In the genomic region with DNA sequence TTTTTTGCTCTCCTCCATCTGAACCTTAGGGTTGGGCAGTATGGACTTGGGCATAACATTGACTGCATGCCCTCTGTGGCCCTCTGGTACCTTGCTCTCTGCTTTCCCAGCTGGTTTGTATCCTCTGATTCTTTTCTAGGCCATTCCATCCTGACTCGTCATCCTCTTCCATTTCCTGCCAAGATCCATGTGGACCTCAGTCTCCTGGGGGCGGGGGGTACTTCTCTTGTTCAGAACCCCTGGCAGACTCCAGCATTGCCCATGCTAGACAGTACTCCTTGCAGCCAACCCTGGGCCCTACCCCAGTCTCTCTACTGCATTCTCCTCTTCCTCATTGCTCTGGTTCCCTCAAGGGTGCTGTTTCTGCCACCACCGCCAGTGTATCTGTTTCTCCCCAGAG, we compare ENCODE assay signal across 12 mouse cellular contexts. TPM values are rescaled to one million over a fixed set of nuclear protein-coding genes. Genes with fewer than 3 reads are reported as not detected.
"Had no signal": no experiment of that assay in that cellular context is flagged by ENCODE, and none has a peak within 500 bp of the region (broad histone marks: within the 10 kb centered on the region; RNA-seq: fewer than 3 reads in every experiment).

No protein-coding gene starts in this region.

- H3K27me3 ChIP-seq: lung, embryonic 15.5 days; midbrain, embryonic 13.5 days; neural tube, embryonic 12.5 days had no signal

- H3K4me3 ChIP-seq: lung, embryonic 15.5 days; midbrain, embryonic 13.5 days; neural tube, embryonic 12.5 days had no signal

- ATAC-seq: midbrain, embryonic 13.5 days had no signal

- H3K27ac ChIP-seq: lung, embryonic 15.5 days; macrophage; midbrain, embryonic 13.5 days; neural tube, embryonic 12.5 days; stomach, postnatal 0 days had no signal

- H3K4me1 ChIP-seq: lung, embryonic 15.5 days; midbrain, embryonic 13.5 days; neural tube, embryonic 12.5 days had no signal

- H3K4me2 ChIP-seq: liver, embryonic 11.5 days; lung, embryonic 15.5 days; midbrain, embryonic 13.5 days; neural tube, embryonic 12.5 days had no signal

- DNase-seq: kidney, adult 18-20 months; kidney, postnatal 14 days; left cerebral cortex, postnatal 4 days; lung, postnatal 14 days; thymus, postnatal 14 days had no signal

- H3K36me3 ChIP-seq: lung, embryonic 15.5 days; midbrain, embryonic 13.5 days; neural tube, embryonic 12.5 days had no signal

- H3K9me3 ChIP-seq: lung, embryonic 15.5 days; midbrain, embryonic 13.5 days; neural tube, embryonic 12.5 days had no signal

- H3K9ac ChIP-seq: lung, embryonic 15.5 days; midbrain, embryonic 13.5 days; neural tube, embryonic 12.5 days had no signal

RNA-seq across cellular contexts. Expression of a gene that starts 19.8 kb away (rescaled TPM):
- total RNA-seq: neutrophil, adult 5-6 weeks had no signal
